Mouse (Mus musculus): ENCODE measurements around the gene Xiap.
A peak's percentile ranks its signal among the peaks of the same experiment; 100 is the strongest.
"Not testable (repeated sequence)": the region's sequence is repeated elsewhere in the genome, so short reads cannot be mapped to it uniquely, and the experiment has no call there.

Gene Xiap

DNA sequence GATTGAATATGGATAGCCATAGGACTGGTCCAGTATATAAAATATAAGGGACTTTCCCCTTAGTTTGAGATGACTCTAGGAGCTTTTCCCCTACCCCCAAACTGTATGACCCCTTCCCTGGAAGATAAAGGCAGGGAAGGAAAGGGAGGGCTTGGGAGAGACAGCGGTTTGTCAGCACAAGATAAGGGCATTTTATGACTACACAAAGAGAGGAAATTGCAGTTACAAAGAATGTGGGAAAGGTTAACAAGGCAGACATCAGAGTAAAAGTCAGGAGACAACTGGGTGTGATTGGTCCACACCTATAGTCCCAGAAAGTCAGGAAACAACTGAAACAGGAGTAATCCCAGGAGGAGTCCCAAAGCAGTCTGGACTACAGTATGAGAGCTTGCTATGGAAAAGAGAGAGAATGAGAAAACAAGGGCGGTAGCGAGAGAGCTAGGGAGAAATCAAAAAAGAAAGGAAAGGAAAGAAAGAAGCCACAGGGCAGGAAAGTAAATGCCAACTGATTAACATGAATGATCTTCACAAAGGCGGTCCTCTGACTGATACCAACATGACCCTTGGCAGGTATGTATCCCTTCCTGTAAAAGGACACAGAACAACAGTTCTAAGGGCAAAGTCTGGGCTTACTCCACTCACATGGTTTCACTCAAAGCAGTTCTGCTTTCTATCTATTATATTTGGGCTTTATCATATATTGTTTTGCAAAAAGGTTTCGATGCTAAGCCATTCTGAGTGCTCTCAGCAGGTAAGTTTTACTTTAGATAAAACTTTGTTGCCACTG lies at the start of gene Xiap:
Gene Xiap, plus strand, starts transcription at position 398 of the 787 bp plus-strand sequence.
- no peak for DNase-seq (ENCODE audit: low spot score)

DNA sequence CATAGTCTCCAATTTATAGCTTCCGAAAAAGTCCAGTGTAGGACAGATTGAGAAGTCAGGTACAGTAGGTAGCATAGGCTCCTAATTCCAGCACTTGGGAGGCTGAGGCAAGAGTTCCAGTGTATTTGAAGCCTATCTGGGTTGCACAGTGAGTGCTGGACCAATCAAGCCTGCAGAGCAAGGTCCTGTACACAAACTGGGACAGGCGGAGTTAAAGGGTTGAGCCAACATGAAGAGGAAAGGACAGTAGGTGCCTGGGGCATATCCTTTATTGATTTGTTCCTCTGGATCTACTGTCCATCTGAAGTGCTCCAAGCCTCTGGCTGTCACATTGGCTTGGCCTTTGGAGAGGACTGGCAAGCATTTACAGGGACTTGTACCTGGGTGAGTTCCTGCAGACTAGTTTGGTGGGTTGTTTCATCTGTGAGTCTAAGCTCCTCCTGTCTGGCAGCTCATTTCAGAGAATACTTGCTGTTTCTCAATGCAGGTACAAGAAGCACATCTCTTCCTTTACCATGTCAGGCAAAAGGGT lies 46.7 kb upstream of the Xiap start:
- no peak for DNase-seq (ENCODE audit: low spot score)

DNA sequence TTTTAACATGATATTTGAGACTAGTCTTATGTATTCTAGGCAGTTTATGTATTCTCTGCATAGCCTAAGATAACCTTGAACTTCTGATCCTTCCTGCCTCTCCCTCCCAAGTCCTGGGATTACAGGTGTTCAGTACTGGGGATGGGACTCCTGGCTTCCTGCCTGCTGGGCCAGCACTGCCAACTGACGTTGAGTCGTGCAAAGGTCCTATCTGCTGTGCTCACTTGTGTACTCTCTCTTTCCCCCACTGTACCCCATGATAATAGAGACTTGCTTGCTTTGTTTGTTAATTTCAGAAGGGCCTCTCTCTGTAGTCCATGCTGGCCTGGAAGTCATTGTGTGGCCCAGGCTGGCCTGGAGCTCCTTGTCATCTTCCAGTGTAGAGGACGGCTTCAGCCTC lies 45.7 kb upstream of the Xiap start:
- DNase-seq (ENCODE audit: low spot score): no peak

DNA sequence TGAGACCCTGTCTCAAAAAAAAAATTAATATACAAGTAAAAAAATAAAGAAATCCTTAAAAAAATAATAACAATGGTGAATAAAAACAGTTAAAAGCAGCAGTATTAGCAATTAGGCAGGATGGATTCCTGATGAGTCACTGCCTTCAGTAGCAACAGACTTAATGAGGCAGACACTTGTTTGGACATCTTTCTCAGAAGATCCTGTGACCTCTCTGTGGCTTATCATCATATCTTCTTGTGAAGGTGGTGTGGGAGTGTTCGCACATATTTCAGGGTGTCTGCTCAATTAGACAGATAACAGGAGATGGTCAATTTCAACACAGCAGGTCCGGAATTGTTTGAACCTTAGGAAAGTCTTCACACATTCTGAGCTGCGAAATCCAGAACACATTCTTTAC lies 45.0 kb upstream of the Xiap start:
- DNase-seq (ENCODE audit: low spot score): no peak

DNA sequence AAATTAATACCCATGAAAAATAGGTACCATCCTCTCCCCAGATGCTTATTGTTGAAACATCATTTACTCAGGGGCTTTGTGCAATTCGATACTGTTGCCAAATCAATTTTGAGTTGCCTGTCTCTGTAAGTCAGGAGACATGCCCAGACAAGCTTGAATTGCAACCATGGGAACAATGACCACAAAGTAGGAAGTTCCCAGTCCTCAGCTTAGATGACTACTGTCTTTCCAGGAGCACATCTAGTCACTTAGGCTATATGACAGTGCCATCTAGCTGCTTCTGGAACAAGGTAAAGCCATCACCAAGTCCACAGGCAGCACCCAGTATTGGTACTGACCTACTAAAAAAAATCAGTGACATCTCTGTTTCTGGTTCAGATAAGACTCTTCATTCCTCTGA lies 41.4 kb upstream of the Xiap start:
- no peak for DNase-seq (ENCODE audit: low spot score)

DNA sequence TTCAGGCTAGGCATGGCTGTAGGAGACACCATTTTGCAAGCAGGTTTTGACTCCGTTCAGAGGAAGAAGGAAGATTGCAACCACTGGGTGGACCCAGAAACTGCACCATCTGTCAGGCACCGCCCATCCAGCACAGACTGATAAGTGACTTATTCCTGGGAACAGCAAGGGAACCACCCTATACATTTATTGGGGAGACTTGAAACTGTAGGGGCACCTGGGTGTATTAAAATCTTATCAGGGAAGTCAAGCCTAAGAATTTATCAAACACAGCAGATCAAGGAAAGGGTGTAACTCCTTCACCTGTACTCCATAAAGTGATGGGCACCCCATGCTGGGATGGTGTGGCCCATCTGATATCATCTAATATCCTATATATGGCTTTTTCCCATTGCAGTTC lies 40.0 kb upstream of the Xiap start:
- DNase-seq (ENCODE audit: low spot score): no peak

DNA sequence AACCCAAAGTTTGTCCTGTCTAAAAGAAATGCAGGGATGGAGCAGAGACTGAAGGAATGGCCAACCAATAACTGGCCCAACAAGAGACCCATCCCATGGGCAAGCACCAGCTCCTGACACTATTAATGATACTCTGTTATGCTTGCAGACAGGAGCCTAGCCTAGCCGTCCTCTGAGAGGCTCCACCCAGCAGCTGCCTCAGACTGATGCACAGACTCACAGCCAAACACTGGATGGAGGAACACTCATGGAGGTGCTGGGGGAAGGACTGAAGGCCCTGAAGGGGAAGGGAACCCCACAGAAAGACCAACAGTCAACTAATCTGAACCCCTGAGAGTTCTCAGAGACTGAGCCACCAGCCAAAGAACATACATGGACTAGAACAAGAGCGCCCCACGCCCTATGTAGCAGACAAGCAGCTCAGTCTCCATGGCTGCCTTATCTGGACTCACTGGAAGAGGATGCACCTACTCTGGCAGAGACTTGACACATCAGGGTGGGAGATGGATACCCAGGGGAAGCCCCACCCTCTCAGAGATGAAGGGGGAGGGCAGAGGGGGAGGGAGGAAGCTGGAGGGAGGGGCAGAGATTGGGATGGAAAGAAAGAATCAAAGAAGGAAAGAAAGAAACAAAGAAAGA lies 33.6 kb upstream of the Xiap start:
- not testable (repeated sequence) for DNase-seq (ENCODE audit: low spot score)

DNA sequence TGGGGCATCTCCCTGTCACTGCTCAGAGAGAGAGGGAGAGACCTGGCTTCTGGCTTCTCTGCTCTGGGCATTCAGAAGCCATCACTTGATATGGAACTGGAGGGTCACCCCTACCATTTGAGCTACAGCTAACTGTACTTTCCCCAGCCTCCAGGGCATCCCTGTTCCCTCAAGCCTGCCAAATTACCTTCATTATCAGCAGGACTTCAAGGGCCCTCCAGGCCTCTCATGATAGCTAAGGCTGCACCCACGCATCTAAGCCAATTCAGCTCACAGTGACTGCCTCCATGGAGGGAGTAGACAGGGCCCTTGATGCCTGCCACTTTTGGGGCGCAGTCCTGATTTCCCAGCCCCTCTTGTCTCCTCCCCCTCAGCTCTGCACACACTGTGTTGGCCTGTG lies 32.5 kb upstream of the Xiap start:
- DNase-seq (ENCODE audit: low spot score): not testable (repeated sequence)

DNA sequence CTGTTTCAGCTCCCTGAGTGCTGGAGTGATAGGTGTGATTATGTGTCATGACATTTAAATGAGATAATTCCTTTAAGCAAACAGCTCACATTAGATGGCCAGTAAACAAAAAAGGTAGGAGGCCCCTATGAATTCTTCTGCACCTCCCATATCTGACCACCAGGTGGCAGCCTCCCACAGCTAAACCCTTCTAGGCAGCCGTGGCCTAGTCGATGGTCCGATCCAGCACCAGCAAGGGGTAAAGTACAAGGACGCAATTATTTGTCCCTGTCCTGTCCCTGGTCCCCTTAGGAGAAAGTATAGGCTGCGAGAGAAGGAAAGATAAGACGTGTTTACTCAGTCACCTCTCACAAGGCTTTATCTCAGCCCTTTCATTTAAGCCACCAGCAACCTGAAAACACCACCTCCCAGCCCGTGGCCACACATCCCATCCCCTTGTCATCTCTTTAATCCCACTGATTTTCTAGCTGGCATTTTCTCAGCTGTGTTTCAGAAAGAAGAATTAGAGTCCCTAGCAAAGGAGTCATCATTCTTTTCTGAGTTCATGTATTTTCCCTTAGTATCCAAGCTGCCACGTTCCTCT lies 26.3 kb upstream of the Xiap start:
- DNase-seq (ENCODE audit: low spot score): peak; percentile 45

DNA sequence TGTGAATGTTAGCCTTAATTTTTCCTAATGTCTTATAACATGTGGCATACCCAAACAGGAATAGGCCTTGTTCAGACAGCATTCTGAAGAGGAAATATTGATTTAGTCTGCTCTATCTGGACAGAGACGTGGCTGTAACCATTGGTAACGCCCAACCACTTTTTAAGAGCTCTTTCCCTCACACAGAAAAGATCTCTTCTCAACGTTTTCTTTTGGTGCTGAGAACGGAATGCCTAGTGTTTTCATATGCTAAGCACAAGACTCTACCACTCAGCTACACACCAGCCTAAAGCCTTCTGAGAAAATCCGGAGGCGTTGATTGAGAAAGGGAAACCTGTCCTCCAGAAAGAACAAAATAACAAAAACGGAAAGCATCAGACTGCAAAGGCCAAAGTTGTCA lies 25.6 kb upstream of the Xiap start:
- DNase-seq (ENCODE audit: low spot score): no peak

DNA sequence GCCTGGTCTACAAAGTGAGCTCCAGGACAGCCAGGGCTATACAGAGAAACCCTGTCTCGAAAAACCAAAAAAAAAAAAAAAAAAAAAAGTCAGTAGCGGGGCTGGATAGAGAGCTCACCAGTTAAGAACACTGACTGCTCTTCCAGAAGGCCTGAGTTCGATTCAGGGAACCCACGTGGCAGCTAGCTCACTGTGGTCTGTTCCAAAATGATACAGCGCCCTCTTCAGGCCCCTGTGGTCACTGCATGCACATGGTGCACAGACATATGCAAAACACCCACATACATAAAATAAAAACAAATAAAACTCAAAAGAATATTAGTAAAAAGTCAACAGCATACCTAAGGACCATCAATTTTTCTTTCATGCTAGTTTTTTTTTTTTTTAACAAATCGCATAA lies 20.0 kb upstream of the Xiap start:
- DNase-seq (ENCODE audit: low spot score): no peak

DNA sequence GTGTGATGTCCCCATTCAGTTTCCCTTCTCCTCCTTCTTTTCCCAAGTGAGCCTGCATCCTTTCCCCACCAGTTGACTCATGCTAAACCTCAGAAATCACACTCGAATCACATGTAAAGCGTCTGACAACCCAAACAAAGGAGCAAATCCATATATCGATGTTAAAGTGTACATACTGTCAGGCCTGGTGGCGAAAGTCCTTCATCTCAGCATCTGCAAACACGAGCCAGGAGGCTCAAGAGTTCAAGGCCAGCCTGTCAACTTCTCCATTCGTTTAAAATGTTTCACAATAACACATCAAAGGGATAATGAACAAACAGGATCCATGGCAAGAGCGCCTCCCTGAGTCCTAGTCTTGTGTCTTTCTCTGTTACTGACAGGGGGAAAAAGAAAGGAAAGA lies 14.5 kb upstream of the Xiap start:
- no peak for DNase-seq (ENCODE audit: low spot score)

DNA sequence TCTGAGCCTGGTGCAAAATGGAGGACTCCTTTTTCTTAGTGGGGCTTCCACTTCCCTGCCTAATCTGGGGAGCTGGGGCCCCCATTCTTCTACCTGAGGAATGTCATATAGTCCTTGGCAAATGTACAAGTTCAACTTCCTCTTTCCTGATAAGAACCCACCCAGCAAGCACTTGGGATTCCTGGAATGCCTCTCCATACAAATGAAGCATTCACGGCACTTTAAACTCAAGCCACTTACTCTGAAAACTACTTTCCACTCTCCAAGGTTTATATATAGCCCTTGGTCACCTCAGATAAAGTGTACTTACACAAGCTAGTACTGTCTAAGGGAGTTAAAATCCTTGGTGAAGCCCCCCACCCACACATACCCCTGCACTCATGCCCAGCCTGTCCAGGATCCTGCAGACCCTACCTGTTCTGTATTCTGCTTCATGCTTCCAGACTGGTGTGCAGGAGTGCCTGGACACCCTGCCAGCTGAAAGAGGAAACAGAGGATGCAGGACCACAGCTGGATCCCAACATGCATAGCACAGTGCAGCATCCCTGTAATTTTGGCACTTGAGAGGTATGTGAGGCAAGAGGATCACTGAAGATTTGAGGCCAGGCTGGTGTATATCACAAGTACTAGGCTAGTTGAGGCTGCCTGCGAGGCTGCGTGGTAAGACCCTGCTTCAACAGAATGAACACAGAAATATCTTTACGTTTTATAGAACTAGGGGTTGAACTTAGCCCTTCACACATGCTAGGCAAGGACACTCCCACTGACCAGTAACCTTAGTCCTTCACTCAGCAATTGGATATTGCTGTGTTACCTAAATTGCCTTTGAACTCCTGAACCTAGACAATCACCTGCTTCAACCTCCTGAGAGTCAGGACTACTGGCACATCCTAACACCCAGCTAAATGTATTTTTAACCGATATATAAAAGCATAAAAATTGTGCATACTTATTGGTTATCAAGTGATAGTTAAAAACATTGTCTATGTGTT lies 8.5 kb upstream of the Xiap start:
- no peak for DNase-seq (ENCODE audit: low spot score)

DNA sequence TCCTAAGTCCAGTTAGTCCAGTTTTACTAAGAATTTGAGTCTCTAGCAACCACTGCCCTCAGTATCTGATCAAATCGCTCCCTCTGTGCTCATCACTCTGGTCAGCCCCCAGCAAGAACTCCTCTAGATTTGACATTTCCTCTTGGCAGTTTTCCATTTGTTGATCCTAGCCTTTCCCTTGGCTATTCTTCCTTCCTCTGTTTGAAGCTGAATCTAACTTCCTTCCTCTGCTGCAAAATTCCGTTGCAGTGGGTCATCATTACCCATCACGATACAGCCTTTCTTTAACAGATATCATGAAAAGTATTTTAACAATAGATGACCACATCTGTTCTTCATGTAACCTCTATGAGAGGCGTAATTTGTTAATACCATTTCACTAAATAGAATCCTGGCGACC lies 2.5 kb upstream of the Xiap start:
- no peak for DNase-seq (ENCODE audit: low spot score)

DNA sequence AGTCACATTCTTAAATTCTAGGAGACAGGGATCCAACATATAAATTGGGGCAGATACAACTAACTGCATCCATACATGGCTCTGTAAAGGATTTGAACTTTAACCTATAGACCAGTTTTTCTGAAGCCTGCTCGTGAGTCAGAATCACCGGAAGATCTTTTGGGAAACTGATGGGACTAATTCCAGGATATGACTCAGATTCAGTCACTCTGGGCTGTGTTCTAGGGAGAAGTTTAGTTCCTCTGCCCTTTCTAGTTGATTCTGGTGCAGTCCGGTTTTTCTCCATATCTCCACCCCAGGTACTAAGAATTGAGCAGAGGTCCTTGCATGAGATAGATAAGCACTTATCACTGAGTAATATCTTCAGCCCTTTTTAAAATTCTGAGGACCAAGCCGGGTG lies 1.6 kb upstream of the Xiap start:
- no peak for DNase-seq (ENCODE audit: low spot score)

DNA sequence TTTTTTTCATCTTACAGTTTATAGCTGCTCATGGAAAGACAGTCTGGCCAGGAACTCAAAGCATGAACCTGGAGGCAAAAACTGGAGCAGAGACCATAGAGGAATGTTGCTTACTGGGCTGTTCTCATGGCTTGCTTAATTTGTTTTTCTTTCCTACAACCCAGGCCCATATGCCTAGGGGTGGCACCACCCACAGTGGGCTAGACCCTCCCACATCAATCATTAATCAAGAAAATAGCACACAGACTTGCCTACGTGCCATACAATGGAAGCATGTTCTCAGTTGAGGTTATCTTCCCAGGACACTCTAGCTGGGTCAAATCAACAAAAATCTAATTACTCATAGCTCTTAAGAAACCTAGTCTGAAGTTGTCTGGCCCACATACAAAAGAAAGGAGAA lies 4.1 kb downstream of the Xiap start:
- no peak for DNase-seq (ENCODE audit: low spot score)

DNA sequence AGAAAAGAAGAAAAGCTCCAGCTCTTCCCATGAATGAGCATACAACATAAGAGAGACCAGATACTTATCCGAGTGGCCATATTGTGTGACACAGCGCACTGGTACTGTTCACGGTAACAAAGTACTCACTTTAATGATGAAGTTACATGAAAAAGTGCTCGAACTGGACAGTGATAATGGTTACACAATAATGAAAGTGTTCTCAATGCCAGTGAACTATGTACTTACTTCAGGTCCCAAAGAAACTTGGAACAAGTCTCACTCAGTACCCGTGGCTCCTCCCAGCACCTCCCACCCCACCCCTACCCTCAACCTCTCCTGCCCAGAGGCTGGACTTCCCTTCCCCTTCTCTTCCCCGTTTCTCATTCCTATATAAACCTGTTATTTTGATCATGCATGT lies 5.6 kb downstream of the Xiap start:
- DNase-seq (ENCODE audit: low spot score): no peak

DNA sequence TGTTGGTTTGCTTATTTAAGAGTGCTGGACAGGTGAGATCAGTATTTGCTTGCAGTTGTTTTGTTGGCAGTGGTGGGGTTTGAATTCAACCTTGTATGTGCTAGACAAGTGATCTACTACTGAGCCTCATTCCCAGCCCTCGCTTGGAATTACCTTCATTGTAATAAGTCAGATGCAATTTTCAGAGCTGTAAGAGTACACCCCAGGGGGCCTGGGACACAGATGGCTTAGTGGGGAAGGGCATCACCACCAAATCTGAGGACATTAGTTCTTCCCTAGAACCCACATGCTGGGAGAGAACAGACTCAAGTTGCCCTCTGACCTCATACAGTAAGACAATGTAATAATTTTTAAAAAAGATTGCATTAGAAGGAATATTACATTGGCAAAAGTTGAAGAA lies 7.3 kb downstream of the Xiap start:
- no peak for DNase-seq (ENCODE audit: low spot score)

DNA sequence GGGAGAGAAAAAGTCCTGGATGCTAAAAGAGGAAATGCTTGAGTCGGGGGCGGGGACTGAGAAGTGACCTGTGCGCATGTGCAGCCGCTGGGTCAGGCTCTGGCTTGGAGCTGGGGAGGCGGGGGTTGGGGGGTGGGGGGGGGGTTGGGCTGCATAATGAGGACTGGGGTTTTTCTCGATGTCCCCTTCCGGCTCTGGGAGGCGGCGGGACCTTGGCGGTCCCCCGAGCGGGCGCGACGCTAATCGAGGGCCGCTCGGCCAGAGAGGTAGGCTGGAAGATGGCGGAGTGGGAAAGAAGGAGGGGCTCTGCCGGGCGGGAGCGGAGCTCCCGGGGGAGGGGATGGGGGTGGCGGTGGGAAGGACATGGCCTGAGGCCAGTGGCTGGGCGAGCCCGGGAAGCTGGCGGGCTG lies 8.3 kb downstream of the Xiap start:
- peak; percentile 52 for DNase-seq (ENCODE audit: low spot score)

DNA sequence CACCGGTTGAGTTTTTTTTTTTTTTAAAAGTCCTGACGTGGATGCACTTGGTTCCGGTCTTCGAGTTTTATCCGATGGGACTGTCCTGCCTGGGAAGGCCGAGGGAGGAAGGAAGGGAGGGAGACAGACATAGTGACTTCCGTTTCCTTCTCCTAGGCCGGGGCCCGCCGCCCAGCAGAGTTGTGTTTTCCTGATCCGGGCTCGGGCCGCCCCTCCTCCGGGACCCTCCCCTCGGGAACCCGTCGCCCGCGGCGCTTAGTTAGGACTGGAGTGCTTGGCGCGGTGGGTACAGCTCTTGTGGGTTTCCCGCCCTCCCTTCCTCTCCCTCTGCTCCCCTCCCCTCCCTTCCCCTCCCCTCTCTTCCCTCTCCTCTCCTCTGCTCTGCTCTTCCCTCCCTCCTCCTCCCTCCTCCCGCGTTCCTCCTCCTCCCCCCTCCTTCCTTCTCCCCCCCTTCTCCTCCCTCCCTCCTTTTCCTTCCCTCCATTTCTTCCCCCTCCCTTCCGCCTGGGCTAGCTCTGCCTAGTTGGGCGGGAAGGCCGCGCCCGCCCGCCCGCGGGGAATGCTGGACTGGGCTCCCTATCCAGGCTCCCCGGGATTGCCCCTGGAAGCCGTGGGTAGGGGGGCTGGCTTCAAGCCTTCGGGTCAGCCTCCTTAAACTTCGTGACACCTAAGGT lies 8.9 kb downstream of the Xiap start:
- peak; percentile 57 for DNase-seq (ENCODE audit: low spot score)

DNA sequence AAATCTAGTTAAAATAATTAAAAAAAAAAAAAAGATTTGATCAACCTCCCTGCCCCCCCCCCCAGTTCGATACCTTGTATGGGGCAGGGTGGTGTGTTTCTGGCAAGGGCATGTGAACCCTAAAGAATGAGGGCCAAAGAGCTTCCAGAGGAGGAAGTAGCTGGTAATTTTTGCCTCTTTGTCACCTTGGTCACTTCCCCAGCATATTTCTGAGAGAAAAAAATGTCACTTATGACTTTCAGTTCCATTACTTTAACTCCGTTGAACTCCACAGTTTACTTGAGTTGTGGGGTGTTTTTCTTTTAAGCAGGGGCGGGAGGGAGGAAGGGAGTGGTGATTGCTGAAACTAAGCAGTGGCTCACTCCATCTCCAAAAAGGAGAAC lies 9.4 kb downstream of the Xiap start:
- no peak for DNase-seq (ENCODE audit: low spot score)

DNA sequence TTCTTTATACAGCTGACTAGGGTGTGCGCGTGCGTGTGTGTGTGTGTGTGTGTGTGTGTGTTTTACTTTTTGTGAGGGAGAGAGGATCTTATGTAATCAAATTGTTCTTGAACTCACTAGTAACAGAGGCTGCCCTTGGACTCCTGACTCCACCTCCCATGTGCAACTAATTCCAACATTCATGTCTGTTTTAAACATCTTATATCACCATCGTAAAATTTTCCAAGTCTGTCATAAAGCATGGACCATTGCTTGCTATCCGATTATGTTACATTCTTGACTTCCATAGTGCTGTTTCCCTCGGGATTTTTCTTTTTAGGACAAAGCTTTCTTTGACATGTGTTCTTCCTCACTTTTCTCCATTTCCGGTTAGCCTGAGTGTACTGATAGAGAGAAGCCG lies 28.3 kb downstream of the Xiap start:
- no peak for DNase-seq (ENCODE audit: low spot score)

Data from ovary, postnatal 14 days (tissue).